Mouse (Mus musculus) megakaryocyte progenitor cell, adult 5-6 weeks (primary cell): ENCODE measurements around the gene Cenpb. TPM values are rescaled to one million over a fixed set of nuclear protein-coding genes. Genes with fewer than 3 reads are reported as not detected.

Experiments
- ATAC-seq: replicated peaks from 2 replicates; pipeline ENCODE4 v1.8.0; 2016; ENCODE audit warnings: mild to moderate bottlenecking, moderate TSS enrichment, inconsistent platforms; ENCODE audit not compliant: poor library complexity
- total RNA-seq, 2 experiments: library from RNA; stranded (forward) in 1 of 2; stranded (reverse) in 1 of 2; fragments of 157-497, 149-512 nt in 1 of 2; fragments of 200-1000 nt in 1 of 2; gene quantifications; 2 replicates each; pipeline versions ENCODE4 v1.2.3 to v1.2.4; 2015 to 2017

The Cenpb gene
- total RNA-seq, 2 experiments from 2014 or later, result 8.3 to 14.8 TPM

DNA sequence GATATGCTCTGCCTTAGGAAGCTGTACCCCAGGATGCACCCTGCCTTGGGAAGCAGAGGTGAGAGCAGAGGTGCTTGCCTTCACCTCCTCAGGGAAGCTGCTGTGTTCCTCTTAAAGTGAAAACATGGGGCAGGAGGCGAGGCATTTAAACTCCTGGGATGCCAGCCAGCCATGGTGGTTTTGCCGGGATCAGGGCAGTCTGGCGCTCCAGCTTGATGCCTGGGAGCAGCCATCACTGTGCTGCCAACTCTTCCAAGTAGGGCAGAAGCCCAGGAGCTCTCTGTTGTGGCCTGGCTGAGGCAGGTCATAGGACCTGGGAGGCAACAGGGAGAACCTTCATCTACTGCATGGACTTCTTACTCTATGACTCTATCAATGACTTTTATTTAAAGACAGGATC lies 21.4 kb upstream of the Cenpb start:
- no peak for ATAC-seq

DNA sequence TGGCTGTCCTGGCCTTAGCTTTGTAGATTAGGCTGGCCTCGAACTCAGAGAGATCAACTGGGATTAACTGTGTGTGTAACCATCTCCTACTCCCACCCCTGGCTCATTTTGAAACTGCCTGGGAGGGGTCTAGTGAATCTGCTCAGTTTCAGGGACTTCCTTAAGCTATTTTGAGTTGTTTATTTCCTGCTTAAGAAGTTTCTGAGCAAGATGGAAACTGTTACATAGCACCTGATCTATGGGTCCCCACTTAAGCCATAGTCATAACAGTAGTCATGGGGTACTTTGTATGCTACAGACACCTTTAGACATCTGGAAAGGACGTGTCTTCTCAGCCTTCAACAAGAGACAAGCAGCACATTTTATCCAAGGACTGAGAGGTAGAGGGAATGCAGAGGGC lies 20.8 kb upstream of the Cenpb start:
- ATAC-seq, result no peak

DNA sequence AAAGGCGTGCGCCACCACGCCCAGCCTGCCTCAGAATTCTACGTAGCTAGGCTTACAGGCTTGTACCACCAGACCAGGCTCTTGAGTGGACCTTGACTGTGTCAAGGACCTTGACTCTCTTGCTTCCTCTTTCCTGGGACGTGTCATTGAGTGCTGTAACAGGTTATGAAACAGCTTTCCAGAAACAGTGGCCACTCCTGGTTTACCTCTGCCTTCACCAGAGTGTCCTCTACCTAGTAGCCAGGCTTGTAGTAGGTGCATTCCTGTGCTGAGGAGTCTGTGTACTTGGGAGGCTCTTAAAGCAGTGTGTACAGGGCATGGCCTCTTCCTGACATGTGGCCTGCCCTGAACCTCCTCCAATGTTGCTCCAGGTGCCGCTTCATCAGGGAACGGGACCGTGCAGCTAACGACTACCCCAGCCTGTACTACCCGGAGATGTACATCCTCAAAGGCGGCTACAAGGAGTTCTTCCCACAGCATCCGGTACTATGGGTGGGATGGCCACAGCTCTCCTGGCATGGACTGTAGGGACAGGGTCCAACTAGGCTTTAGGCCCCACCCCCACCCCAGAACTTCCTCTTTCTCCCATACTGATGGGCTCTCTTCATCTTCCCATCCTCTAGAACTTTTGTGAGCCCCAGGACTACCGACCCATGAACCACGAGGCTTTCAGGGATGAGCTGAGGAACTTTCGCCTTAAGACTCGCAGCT lies 16.9 kb upstream of the Cenpb start:
- peak; percentile 84 for ATAC-seq

DNA sequence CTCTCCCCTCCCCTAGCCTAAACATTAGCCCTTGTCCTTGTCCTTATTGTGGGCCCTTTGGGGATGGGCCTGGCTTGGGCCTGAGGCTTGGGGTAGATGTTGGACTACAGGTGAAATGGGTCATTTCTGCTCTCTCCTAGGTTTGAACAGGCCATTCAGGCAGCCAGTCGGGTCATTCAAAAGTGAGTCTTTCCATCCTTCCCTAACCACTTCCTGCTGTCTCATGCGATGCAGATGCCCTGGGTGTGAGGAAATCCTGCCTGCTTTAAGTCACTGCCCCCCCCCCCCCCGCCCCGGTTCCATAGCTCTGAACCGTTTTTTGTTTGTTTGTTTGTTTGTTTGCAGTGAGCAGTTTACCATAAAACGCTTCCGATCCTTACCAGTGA lies 11.1 kb upstream of the Cenpb start:
- no peak for ATAC-seq

DNA sequence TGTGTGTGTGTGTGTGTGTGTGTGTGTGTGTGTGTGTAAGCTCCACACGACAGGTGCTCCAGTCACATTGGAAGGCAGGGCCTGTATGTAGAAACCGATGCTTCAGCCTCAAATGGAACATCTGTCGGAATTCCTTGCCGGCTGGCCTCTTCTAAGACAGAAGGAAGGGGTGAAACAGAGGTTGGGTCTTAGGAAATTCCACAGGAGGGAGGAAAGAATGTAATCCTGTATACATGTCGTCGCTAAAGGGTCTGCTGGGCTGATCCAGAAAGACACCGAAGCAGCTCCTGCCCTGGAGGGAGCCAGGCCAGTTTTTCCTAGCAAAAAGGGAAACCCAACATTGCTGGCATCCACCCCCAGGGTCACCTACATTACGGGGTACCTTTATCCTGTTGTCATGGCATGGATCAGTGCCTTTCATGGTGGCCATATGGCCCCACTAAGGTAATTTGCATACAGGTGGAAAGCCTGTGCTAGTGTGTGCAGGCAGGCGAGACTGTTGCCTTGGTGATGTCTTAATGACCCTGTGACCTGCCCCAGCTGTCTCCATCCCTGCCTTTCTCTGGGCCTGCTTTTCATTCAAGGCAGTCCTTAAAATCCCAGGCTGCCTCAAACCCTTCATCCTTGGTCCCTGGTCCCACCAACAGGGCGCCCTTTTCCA lies 10.6 kb upstream of the Cenpb start:
- no peak for ATAC-seq

DNA sequence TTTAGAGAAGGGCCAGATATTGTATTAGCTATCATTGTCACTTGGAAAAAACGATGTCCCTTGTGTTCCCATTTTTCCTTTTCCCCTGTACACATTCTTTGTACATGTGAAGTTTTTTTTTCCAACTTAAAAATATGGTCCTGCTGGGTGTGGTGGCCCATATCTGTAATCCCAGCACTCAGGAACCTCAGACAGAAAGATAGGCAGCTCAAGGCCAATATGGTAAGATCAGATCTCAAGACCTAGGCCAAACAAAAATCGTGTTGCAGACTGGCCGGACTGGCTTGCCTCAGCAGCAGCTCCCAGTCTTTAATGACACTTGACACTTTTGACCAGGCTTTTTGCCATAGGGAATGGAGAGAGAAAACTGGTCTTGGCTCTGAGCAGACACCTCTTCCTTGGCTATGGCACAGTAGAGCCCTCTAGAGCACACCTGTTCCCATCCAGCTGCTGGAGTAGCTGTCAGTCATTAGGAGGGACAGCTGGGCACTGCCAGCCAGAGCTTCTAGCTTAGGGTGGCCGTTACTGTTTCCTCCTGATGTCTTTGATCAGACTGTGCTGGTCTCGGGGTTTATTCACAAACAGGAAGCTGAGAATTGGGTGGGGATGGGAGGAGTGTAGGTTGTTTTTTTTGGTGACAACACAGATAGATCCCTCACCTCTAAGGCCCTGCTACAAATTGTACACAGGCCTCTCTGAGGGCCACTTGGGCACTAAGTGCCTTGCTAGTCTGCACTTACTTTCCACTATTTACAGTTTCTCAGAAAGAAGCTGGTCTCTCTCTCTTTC lies 9.8 kb upstream of the Cenpb start:
- 0 out of 2 replicates have a peak, but pooled peaks have one; percentile 8 for ATAC-seq

DNA sequence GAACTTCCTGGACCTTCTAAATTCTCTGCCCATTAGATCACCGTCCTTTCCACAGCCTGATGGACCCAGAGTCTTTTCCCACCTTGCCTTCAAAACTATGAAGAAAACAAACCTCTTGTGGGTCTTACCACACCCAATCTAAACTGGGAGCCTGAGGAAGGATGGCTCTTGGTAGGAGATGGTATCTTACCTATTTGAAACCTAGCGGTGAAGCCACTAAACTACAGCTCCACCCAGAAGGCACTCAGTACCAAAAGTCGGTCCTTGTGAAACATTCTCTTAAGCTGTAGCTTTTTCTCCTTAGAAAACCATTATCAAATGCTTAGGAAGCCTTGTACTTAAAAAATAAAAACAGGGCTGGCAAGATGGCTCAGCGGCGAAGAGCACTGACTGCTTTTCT lies 8.4 kb upstream of the Cenpb start:
- no peak for ATAC-seq

DNA sequence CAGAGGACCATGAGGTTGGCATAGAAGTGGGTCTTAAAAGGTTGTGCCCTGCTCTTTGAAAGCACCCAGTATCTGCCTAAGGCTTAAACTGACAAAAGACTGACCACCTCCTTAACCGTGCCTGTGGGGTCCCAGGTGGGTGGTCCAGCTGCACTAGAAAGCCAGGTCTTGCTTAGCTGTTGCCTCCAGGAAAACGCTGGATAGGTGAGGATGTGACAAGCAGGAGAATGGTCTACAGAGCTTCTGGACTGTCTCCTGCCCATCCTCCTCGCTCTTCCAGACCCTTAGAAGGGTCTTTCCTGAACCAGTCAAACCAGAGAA lies 7.7 kb upstream of the Cenpb start:
- no peak for ATAC-seq

DNA sequence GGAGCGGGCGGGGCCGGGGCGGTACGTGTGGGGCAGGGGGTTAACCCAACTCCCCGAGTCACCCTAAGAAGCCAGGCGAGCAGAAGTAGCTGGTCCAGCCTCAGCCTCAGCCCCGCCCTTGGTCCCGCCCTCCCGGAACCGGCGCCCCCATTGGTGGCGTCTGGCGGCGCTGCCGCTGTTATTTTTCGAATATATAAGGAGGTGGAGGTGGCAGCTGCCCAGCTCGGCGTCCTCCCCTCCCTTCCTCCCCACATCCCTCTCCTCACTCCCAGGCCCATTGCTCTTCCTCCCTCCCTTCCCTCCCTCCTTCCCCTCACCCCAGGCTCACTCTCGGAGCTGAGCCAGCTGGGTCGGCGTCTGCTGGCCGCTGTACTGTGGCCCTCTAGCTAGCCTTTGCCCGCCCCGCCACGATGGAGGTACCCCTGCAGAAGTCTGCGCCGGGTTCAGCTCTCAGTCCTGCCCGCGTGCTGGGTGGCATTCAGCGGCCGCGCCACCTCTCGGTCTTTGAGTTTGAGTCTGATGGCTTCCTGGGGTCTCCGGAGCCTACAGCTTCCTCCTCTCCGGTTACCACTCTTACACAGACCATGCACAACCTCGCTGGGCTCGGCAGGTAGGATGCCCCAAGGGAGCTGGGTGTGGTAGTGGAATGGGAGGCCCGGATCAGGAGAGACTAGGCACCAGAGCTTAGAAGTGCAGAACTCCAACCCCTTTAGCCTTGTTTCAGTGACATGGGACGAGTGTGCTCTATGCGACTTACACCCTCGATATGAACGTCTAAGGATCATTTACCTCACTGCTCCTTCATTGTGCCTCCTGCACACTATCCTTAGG lies 7.1 kb upstream of the Cenpb start, which contains the start of the genes Cdc25b and Spef1:
Cdc25b (plus strand) TSS at position 179 of the 831 bp plus-strand sequence.
Spef1 (minus strand) TSS at position 512 of the 831 bp plus-strand sequence.
- ATAC-seq, result peak; percentile 89

DNA sequence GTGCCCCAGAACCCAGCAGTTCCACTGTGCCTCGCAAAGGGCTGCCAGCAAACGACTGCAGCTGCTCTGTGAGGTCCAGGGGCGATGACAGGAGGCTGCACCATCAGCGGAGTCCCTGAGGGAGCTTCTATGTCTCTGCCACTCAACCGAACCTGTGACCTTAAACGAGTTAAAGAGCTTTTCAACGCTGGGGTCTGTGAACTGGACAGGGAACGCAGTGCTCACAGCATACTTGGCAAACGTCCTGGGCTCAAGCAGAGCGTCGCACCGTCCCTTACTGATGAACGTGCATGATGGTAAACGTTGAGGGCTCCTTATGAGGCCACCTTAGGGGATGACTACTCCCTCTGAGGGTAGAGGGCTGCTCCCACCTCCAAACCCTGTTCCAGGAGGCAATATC lies 6.5 kb upstream of the Cenpb start:
- no peak for ATAC-seq

DNA sequence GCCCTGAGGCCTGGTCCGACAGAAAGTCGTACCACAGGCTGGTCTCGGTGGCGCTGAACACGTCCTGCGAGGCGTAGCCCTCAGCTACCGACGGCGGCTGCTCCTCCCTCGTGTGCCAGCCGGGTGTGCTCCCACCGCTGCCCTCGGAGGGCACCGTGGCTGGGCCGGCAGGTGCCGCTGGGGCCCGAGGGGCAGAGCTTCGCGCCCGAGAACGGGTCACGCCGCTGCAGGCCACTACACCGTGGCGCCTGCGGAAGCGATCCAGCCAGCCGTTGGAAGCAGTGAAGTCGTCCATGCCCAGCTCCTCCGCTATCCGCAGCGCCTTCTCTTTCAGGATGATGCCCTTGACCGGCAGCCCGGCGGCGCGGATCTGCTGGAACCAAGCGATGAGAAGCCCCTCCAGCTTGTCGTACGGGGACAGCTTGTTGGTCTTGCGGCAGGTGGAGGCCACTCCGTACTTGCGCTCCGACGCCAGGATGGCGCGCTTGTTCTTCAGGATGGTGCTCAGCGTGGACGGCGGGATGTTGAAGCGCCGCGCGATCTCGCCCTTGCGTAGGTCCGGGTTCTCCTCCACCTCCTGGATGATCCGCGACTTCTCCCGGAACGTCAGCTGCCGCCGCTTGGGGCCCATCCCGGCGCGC lies 501 bp downstream of the Cenpb start:
- ATAC-seq, result peak; percentile 45

DNA sequence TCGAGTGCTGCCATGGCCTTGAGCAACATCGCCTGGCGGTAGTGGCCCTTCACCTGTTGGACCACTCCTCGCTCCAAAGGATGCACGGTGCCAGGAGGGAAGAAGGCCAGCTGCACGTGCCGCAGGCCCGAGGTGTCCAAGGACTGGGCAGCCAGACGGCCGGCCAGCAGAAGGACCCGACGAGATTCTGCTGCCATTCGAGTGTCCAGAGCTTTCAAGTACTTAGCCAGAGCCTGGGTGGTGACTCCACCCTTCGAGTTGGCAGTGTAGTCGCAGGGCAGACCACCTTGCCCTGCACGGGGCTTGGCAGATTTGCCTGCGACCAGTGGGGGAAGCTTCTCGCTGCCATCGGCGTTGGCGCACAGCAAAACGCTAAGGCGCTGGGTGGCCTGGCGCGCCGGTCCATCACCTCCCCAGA lies 1.0 kb downstream of the Cenpb start:
- no peak for ATAC-seq

DNA sequence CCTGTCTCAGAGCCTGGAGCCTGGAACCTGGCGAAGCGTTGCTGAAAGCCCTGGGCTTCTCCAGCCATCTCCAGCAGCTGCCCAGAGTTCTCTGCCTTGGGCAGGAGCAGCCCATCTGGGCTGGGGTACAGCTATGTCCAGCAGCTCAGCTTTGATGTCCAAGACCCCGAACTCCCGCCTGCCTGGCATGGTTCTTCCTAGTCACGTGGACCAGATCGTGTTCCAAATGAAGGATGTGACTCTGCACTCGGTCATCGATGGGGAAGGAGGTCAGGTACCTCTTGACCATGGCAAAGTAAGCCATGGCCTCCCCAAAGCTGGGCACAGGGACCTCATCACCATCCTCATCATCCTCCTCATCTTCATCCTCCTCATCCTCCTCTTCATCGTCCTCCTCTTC lies 1.9 kb downstream of the Cenpb start:
- no peak for ATAC-seq

DNA sequence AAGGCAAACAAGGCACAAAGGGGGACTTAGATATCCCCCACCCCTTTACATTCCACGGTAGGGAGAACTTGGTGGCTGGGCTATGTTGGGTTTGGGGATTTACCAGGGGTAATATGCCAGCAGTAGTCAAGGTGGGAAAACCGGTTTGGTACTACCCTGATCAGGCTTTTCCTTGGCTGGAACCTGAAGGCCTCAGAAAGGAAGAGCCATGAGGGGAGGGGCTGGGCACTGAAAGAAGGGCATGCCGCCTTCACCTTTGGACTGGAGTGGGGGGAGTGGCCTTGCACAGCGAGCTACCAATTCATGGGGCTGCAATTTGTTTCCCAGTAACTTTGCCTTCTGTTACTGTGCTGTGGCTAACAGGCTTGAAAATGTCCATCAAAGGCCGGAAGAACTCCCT lies 3.4 kb downstream of the Cenpb start:
- ATAC-seq, result no peak

DNA sequence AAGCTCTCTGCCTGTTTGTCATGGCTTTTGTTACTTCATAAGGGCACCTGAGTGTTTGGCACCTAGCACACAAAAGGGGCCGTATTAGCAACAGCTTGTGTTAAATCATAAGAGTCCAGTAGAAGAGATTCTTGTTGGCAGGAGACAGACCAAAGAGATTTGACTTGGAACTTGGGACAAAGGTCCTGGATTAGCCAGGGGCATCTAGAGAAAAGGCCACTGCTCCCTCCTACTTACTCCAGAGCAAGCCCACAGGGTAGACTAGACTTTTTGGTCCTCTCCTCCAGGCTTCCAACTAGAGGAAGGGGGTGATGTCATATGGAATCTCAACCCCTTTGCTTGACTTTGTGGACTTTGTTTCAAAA lies 3.9 kb downstream of the Cenpb start:
- no peak for ATAC-seq

DNA sequence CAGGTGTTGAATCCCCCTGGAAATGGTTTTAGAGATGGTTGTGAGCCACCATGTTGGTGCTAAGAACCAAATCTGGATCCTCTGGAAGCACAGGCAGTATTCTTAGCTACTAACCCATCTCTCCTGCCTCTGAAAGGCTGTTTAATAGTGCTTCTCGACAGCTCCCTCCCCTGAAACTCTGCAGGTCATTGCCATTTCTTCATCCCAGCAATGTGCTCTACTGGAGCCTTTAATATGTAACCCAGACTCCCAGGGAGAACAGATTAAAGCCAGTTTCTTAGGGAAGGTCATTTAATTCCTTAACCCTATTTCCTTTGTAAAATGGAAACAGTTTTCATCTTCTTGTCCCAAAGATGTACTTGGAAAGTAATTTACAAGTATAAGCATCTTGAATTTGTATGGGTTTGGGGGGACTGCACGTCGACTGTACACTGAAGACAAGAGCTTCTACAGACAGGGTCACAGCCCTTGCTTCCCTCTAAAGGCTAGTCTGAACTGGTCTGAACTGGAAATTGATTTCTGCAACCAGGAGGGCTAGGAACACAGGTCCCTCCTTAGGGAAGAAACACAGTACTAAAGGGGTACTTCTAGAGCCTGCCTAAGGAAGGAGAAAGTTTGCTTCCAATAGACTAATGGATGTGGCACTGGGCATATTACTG lies 4.5 kb downstream of the Cenpb start:
- ATAC-seq, result no peak

DNA sequence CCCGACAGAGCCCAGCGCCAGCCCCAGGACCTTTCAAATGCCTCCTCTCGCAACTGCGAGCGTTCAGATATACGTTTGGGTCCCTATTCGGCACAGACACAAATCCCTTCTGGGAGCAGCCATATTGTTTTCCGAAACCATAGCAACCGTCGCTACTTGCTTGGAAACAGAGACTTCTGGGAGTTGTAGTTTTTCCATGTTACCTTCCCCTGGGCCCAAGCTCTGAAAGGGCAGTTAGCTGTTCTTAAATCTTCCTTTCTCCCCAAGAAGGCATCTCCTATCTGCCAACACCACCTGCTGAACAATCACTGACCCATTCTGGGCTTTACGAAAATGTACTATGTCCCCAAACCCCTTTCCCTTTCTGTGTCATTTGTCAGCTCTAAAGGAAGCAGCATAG lies 5.2 kb downstream of the Cenpb start:
- ATAC-seq, result peak; percentile 69

DNA sequence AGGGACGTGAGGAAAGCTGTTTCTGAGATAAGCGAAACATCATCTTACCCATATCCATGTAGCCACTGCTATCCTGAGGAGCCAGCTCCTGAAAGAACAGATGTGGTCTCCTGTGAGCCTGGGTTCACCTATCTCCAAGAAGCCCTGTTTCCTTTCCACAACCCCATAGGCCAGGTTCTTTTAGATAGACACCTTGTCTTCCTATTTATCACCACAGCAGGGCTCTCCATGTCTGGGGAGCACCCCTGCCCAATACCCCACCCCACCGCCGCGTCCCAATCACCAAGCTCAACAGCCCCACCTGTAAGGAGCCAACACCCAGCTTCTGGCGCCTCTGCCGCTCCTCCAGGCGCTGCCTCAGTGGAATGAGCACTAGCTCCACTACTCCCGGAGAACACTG lies 7.5 kb downstream of the Cenpb start:
- ATAC-seq, result 0 out of 2 replicates have a peak, but pooled peaks have one; percentile 13

DNA sequence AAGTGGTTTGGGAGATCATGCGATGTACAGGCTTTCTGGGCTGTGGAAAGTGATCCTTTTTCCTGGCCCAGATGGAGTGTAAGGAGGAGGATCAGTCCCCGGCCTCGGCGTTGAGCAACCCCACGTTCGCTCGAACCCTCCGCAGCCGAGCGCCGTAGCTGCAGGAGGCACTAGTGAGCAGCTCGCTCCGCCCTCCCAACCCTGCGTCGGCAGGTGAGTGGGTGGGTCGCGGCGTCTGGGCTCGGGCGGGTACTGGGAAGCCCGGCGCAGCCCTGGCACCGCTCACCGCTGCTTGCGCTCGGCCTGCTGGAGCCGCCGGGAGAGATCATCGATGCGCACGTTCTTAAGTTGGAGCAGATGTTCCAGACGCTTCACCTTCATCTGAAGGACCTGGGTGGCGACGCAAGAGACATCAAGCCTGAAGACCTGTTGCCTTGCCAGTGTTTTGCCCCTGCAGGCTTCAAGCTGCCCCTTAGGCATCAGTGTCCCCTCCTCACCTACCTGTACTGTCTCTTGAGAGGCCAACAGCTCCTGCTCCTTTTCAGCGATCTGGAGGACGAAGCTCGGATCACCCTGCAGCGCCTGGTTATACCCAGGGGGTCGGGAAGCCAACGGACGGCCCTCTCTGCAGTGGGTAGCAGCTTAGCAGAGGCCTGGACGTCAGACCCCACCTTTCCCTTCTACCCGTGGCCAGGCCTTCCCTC lies 8.3 kb downstream of the Cenpb start:
- ATAC-seq, result peak; percentile 11; the same call in 1 of the 2 replicates
